Mouse (Mus musculus) neutrophil, adult 5-6 weeks (primary cell): ENCODE measurements around the gene Zfp973. TPM values are rescaled to one million over a fixed set of nuclear protein-coding genes. Genes with fewer than 3 reads are reported as not detected.
"Not testable (repeated sequence)": the region's sequence is repeated elsewhere in the genome, so short reads cannot be mapped to it uniquely, and the experiment has no call there.

Experiments used
- ATAC-seq: fragments of 151-379, 151-347 bp; 2 replicates; pipeline ENCODE4 v1.8.0; 2017; ENCODE audit warnings: mild to moderate bottlenecking, moderate TSS enrichment; ENCODE audit not compliant: insufficient number of reproducible peaks, poor library complexity, low FRiP score, severe bottlenecking; ENCODE audit errors: extremely low read depth
- total RNA-seq: library from RNA; stranded (forward); fragments of 200-1000 nt; gene quantifications from 2 replicates; pipeline ENCODE4 v1.2.3, GENCODE M21; 2017

The Zfp973 gene
- total RNA-seq: 16.3 and 17.9 TPM in 2 replicates

DNA sequence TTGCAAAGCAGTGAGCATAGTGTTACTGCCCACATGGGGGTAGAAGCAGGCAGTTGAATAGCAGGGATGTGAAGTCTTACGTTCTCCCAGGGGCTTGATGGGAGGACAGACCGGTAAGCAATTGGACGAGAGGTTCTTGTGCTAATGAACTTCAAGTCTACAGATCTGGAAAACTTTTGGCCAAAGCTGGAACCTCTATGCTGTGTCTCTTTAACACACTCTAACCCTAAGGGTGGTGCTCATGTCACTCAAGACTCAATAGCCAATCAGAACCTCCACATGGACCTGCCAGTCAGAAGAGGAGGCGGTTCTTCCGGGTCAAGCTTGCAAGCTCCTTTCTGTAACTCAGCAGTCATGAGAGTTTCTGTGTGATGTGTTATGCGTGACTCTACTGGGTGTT is at the start of gene Zfp973:
Gene Zfp973 (plus strand): TSS at position 301 of the 400 bp plus-strand sequence.
- ATAC-seq: not testable (repeated sequence)

DNA sequence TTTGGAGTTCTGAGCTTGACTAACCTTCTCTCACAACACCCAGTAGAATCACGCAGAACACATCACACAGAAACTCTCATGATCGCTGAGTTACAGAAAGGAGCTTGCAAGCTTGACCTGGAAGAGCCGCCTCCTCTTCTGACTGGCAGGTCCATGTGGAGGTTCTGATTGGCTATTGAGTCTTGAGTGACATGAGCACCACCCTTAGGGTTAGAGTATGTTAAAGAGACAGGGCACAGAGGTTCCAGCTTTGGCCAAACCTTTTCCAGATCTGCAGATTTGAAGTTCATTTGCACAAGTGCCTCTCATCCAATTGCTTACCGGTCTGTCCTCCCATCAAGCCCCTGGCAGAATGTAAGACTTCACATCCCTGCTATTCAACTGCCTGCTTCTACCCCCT is 34.1 kb upstream of the Zfp973 start, which contains the start of gene Gm14308:
Gene Gm14308 (minus strand): TSS at position 101 of the 400 bp plus-strand sequence.
- ATAC-seq: not testable (repeated sequence)

DNA sequence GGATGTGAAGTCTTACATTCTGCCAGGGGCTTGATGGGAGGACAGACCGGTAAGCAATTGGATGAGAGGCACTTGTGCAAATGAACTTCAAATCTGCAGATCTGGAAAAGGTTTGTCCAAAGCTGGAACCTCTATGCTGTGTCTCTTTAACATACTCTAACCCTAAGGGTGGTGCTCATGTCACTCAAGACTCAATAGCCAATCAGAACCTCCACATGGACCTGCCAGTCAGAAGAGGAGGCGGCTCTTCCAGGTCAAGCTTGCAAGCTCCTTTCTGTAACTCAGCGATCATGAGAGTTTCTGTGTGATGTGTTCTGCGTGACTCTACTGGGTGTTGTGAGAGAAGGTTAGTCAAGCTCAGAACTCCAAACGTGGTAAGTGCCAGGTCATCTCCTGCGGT is 37.7 kb downstream of the Zfp973 start, which contains the start of gene Gm14305:
Gene Gm14305 (plus strand): TSS at position 278 of the 400 bp plus-strand sequence.
- not testable (repeated sequence) for ATAC-seq

Other genes starting within 250 kb of the Zfp973 start
- 1.2 and 3.4 TPM in 2 replicates for gene Gm14435, start 246.9 kb upstream of the Zfp973 start, total RNA-seq
- gene Gm14434, start 183.7 kb upstream of the Zfp973 start, total RNA-seq: 5.2 TPM in 1 of 2 replicates, not detected in the other
- gene Zfp967, start 149.5 kb upstream of the Zfp973 start, total RNA-seq: not detected in 2 replicates
- 1.7 and 9.6 TPM in 2 replicates for gene Gm14308, start 34.2 kb upstream of the Zfp973 start, total RNA-seq
- 5.0 and 10.8 TPM in 2 replicates for gene Gm14305, start 37.8 kb downstream of the Zfp973 start, total RNA-seq
- gene Gm14295, start 128.1 kb downstream of the Zfp973 start, total RNA-seq: 1.7 and 8.8 TPM in 2 replicates
- not detected in 2 replicates for gene Gm14408, start 160.6 kb downstream of the Zfp973 start, total RNA-seq